Mouse (Mus musculus) cerebellum, adult 2 months (tissue): ENCODE data around the gene Zfp827. TPM values are rescaled to one million over a fixed set of nuclear protein-coding genes. Genes with fewer than 3 reads are reported as not detected.

ENCODE experiments used
- DNase-seq, 2 experiments: peaks; one replicate each; pipeline ENCODE4 v3.0.0; 2021
- H3K27ac ChIP-seq: fragments of 200-500 bp; 2 replicates; pipeline ENCODE4 v1.5.1; 2012; ENCODE audit warnings: low read length, control low read depth, inconsistent platforms; ENCODE audit not compliant: insufficient read depth
- H3K27me3 ChIP-seq: fragments of 200-500 bp; 2 replicates; pipeline ENCODE4 v1.6.1; 2012; ENCODE audit warnings: inconsistent platforms, mild to moderate bottlenecking, low read length, moderate library complexity; ENCODE audit not compliant: control insufficient read depth, insufficient read depth
- H3K4me1 ChIP-seq: fragments of 200-500 bp; 2 replicates; pipeline ENCODE4 v1.6.1; 2011; ENCODE audit warnings: low read length; ENCODE audit not compliant: control insufficient read depth, insufficient read depth
- H3K4me3 ChIP-seq: fragments of 200-500 bp; replicated peaks from 2 replicates; pipeline ENCODE3; 2011; ENCODE audit warnings: mild to moderate bottlenecking, low read depth, low read length, control low read depth; ENCODE audit not compliant: insufficient read depth
- CTCF ChIP-seq: fragments of 200-500 bp; IDR thresholded peaks from 2 replicates; pipeline ENCODE4 v1.5.1; 2011; ENCODE audit warnings: low read depth, mild to moderate bottlenecking, control low read depth, low read length, moderate library complexity, borderline replicate concordance; ENCODE audit not compliant: insufficient read depth
- POLR2A ChIP-seq: fragments of 200-500 bp; IDR thresholded peaks from 2 replicates; pipeline ENCODE4 v1.6.1; 2011; ENCODE audit warnings: low read length, control low read depth, borderline replicate concordance; ENCODE audit not compliant: insufficient read depth
- WGBS: fragments of 180-500 bp; shearing (Covaris S2); methylation state at CpG from one replicate; pipeline ENCODE4 v1.1.7; 2018; 5-methylcytosine and 5-hydroxymethylcytosine counted together
- polyA plus RNA-seq: library from polyadenylated mRNA; depleted of rRNA; stranded (reverse); fragments of >200 nt; gene quantifications from 2 replicates; pipeline ENCODE4 v1.2.3, GENCODE M21; 2012

The Zfp827 gene
- polyA plus RNA-seq, 1 experiment, result 24.7 TPM

GRCm38 (mm10) chr8:79104634-79105033 lies 76.4 kb downstream of the Zfp827 start:
- TF ChIP-seq POLR2A (no peak), CTCF (no peak)
- Histone ChIP-seq H3K4me3 (no peak overlapping the region), H3K27me3 (no peaks in the 10 kb centered on the region), H3K4me1 (no peaks in the 10 kb centered on the region), H3K27ac (no peak overlapping the region)
- WGBS, result 87% methylated on average over 9 of the region's 9 CpGs
- no peak for DNase-seq

- DNase-seq, result no peak
- no peak overlapping the region for H3K4me3 ChIP-seq
- no peaks in the 10 kb centered on the region for H3K4me1 ChIP-seq
- H3K27me3 ChIP-seq, result no peaks in the 10 kb centered on the region
- TF ChIP-seq CTCF, result no peak
- no peak for TF ChIP-seq POLR2A
- H3K27ac ChIP-seq, result no peak overlapping the region
- WGBS, result 81% methylated on average over 10 of the region's 10 CpGs
Measured at GRCm38 (mm10) chr8:79105186-79105585, 76.9 kb downstream of the Zfp827 start.

- no peak for DNase-seq
- Histone ChIP-seq H3K4me1 (peaks cover 10% of the 10 kb centered on the region), H3K27me3 (no peaks in the 10 kb centered on the region), H3K27ac (no peak overlapping the region), H3K4me3 (no peak overlapping the region)
- 87% methylated on average over 8 of the region's 8 CpGs for WGBS
- TF ChIP-seq POLR2A, result no peak
- TF ChIP-seq CTCF, result no peak
Measured at GRCm38 (mm10) chr8:79111461-79111860, 83.2 kb downstream of the Zfp827 start.

- Histone ChIP-seq H3K4me1 (peaks cover 10% of the 10 kb centered on the region), H3K4me3 (no peak overlapping the region), H3K27me3 (no peaks in the 10 kb centered on the region), H3K27ac (no peak overlapping the region)
- TF ChIP-seq CTCF, result no peak
- TF ChIP-seq POLR2A, result no peak
- WGBS, result 94% methylated on average over 18 of the region's 18 CpGs
- DNase-seq, result no peak
Measured at GRCm38 (mm10) chr8:79112480-79112879, 84.2 kb downstream of the Zfp827 start.

- WGBS, result 86% methylated on average over 9 of the region's 9 CpGs
Measured at GRCm38 (mm10) chr8:79113533-79113932, 85.3 kb downstream of the Zfp827 start.

GRCm38 (mm10) chr8:79114561-79114960 lies 86.3 kb downstream of the Zfp827 start:
- WGBS, result 52% methylated on average over 6 of the region's 6 CpGs

More at GRCm38 (mm10) chr8:79113533-79113932, 85.3 kb downstream of the Zfp827 start:
- Histone ChIP-seq H3K4me1 (peaks cover 10% of the 10 kb centered on the region), H3K4me3 (no peak overlapping the region), H3K27me3 (no peaks in the 10 kb centered on the region), H3K27ac (no peak overlapping the region)
- DNase-seq, result no peak
- TF ChIP-seq POLR2A, result no peak
- TF ChIP-seq CTCF, result no peak

GRCm38 (mm10) chr8:79116436-79116835 lies 88.2 kb downstream of the Zfp827 start:
- Histone ChIP-seq H3K27me3 (no peaks in the 10 kb centered on the region), H3K4me3 (no peak overlapping the region), H3K4me1 (peaks cover 10% of the 10 kb centered on the region), H3K27ac (no peak overlapping the region)
- DNase-seq, result no peak
- no peak for TF ChIP-seq POLR2A
- no peak for TF ChIP-seq CTCF
- 88% methylated on average over 7 of the region's 7 CpGs for WGBS

More at GRCm38 (mm10) chr8:79114561-79114960, 86.3 kb downstream of the Zfp827 start:
- Histone ChIP-seq H3K4me1 (peaks cover 10% of the 10 kb centered on the region), H3K4me3 (no peak overlapping the region), H3K27me3 (no peaks in the 10 kb centered on the region), H3K27ac (no peak overlapping the region)
- peak in 1 of 2 experiments; percentile 14 for DNase-seq
- TF ChIP-seq CTCF (no peak), POLR2A (no peak)

GRCm38 (mm10) chr8:79117711-79118110 lies 89.5 kb downstream of the Zfp827 start:
- no peak for DNase-seq
- H3K4me1 ChIP-seq, result peaks cover 10% of the 10 kb centered on the region
- H3K4me3 ChIP-seq, result no peak overlapping the region
- no peak overlapping the region for H3K27ac ChIP-seq
- 88% methylated on average over 7 of the region's 7 CpGs for WGBS
- no peak for TF ChIP-seq POLR2A
- TF ChIP-seq CTCF, result no peak
- H3K27me3 ChIP-seq, result no peaks in the 10 kb centered on the region

GRCm38 (mm10) chr8:79121614-79122013 lies 93.4 kb downstream of the Zfp827 start:
- WGBS, result 88% methylated on average over 1 of the region's 1 CpGs
- TF ChIP-seq POLR2A (no peak), CTCF (no peak)
- no peak overlapping the region for H3K4me3 ChIP-seq
- no peak for DNase-seq
- no peaks in the 10 kb centered on the region for H3K27me3 ChIP-seq
- no peak overlapping the region for H3K27ac ChIP-seq
- no peaks in the 10 kb centered on the region; the same call in 1 of the 2 replicates for H3K4me1 ChIP-seq
